Mouse (Mus musculus) ES-CJ7 (cell line): ENCODE measurements at regions not wholly inside any gene's neighbourhood (a gene's known extent, or its start where the extent isn't known, plus 50 kb on each side); places are given as distances from the start of the nearest gene placed in this dataset.

Experiments
- DNase-seq: peaks from one replicate; pipeline ENCODE4 v3.0.0; 2011; ENCODE audit warnings: low read depth, low spot score

DNA sequence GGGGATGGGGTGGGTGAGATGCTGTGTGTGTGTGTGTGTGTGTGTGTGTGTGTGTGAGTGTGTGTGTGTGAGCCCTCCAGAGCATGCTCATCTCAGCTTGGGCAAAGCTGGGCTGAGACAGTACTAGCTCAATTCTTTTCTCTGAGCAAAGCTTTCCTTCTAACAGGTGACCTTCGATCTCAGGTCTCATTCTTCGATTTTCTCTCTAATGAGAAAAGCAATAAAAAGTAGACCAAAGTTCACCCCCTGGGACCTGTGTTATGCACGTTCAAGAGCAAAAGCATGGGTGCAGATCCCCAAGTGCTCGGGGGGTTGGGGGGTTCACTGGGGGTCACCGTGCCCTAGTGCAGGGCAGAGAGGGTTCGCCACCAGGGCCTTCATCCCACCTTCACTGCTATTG is 103.1 kb upstream of the Slc22a12 start:
- no peak for DNase-seq

GRCm38 (mm10) chr19:6644871-6645270 is 102.0 kb upstream of the Slc22a12 start:
- peak; percentile 72 for DNase-seq

GRCm38 (mm10) chr19:6639681-6640080 is 96.8 kb upstream of the Slc22a12 start:
- DNase-seq = no peak

DNA sequence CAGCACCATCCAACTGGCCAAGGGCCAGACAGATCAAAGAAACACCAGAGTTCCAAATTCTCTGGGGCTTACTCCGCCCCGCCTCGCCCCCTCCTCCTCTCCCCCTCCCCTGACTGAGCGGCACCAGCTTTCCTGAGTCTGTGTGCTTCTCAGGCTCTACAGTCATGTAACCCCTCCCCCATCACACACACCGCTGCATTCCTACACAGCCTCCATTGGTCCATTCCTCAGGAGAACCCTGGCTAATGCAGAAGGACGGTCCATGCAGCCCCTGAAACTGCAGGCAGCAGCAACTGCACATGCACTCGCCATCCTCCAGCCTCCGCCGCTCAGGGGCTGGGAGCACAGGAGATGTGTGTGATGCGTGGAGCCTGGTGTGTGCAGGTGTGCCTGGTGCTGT is 90.6 kb upstream of the Slc22a12 start:
- DNase-seq = no peak

DNA sequence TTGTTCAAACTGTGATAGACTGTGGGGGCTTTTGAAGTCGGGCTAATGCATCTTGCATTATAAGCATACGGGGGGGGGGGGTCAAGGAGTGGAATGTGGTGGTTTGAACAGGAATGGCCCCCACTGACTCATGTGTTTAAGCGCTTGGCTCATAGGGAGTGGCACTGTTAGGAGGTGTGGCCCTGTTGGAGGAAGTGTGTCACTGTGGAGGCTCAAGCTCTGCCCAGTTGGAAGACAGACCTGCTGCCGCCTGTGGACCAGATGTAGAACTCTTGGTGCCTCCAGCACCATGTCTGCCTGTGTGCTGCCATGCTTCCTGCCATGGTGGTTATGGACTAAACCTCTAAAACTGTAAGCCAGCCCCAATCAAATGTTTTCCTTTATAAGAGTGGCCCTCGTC is 89.0 kb upstream of the Slc22a12 start:
- no peak for DNase-seq

- no peak for DNase-seq
Measured at GRCm38 (mm10) chr19:6630613-6630940, 87.7 kb upstream of the Slc22a12 start.

GRCm38 (mm10) chr19:6629911-6630612 is 87.2 kb upstream of the Slc22a12 start:
- DNase-seq = no peak

DNA sequence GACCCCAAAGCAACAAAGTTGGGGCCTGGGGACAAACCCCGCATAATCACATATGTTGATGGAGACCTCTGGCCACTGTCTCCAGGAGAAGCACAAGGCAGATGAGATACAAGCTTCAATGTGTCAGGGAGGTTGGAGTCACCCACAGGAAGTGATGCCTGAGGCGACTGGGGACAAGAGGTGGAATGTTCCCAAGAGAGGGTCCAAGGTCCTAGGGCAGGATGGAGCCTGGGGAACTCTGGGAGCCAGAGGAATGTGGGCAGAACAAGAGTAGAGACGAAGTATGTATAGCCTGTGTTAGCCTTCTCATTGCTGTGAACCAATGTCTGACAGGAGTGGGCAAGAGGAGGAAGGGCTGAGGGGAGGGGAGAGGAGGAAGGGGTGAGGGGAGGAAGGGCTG is 82.7 kb upstream of the Slc22a12 start:
- DNase-seq = no peak

DNA sequence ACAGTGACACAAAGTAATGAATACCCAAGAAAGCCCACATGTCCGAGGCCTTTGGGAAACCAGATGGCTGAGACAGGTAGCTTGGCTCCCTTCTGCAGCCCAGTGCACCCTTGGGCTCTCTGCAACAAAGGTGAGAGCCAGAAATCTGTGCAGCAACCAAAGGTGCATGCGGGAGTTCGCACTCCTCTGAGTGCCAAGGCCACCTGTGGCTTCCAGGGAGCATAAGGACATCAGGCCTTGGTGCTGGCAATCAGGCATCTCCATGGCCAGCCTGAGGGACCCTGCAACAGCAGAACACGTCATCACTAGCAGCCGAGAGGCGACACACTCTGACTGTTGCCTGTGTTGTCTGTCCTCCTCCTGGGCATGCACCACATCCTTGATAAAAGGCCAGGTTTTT is 78.2 kb upstream of the Slc22a12 start:
- DNase-seq = no peak

GRCm38 (mm10) chr19:6619546-6619945 is 76.7 kb upstream of the Slc22a12 start:
- no peak for DNase-seq

DNA sequence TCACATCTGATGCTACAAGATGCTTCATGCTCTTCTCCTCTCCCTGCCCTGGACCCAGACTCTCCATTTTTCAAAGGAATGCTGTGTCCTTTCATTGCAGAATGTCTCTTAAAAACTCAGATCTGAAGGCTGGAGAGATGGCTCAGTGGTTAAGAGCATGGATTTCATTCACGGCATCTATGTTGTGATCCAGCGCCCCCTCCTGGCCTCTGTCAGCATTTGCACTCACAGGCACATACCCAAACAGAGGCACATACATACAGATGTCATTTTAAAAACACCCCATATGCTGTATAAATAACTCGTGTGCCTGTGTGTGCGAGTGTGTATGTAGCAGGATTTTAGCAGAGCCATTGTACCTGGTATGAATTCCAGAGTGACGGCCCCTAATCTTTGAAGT is 73.8 kb upstream of the Slc22a12 start:
- DNase-seq = peak; percentile 35

GRCm38 (mm10) chr19:6612441-6612840 is 69.6 kb upstream of the Slc22a12 start:
- no peak for DNase-seq

DNA sequence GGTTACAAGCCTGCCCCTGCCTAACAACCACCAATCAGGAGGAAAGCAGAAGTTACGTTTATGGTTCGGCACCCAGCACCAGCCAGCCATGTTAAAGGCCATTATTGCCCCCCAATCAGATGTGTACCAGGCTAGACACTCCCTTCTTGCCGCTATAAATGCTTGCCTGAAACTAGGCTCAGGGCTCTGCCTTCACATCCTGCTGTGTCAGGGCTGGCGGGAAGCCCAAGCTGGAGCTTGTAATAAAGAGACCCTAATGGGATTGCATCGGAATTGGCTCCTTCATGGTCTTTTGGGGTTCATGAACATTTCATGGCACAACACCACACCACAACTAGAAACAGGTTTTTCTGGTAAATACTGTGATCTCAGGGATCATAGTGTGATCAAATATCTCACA is 69.1 kb upstream of the Slc22a12 start:
- no peak for DNase-seq

DNA sequence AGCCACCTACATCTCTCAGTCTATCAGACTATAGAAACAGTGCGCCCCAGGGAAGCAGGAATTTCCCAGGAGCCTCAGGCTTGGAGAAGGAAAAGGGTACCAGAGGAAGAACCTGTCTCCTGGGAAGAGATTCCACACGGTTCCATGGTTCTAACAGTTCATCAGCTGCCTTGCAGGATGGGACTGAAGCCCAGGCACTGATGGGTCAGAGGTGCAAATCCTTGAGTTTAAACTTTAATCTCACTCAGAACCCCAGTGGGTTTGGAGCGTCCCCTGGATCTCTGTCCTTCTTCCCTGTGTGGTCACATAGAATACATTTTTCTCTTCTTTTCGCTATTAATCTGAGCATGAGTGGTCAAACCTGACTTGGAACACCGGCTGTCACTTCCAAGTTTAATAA is 67.9 kb upstream of the Slc22a12 start:
- no peak for DNase-seq

- DNase-seq = no peak
Measured at GRCm38 (mm10) chr19:6610051-6610450, 67.2 kb upstream of the Slc22a12 start.

- no peak for DNase-seq
Measured at GRCm38 (mm10) chr19:6607501-6607900, 64.7 kb upstream of the Slc22a12 start.

DNA sequence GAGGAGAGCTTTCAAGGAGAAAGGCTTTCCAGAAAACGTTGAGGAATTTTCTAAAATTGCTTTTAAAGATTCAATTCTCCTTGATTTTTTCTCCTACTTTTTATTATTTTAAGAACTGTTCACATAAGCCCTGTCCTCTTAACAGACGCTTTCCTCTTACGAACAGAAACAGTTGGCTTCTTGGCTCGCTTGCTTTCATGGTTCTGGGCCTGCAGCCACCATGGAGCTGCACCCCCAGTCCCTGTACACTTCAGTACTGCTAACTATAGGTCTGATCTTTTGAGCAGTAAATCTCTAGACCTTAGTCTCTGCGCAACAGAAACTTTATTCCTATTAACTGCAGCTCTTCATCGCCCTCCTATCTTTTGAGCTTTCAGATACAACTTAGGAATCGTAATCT is 63.8 kb upstream of the Slc22a12 start:
- no peak for DNase-seq

GRCm38 (mm10) chr19:6604702-6605101 is 61.9 kb upstream of the Slc22a12 start:
- peak; percentile 26 for DNase-seq

DNA sequence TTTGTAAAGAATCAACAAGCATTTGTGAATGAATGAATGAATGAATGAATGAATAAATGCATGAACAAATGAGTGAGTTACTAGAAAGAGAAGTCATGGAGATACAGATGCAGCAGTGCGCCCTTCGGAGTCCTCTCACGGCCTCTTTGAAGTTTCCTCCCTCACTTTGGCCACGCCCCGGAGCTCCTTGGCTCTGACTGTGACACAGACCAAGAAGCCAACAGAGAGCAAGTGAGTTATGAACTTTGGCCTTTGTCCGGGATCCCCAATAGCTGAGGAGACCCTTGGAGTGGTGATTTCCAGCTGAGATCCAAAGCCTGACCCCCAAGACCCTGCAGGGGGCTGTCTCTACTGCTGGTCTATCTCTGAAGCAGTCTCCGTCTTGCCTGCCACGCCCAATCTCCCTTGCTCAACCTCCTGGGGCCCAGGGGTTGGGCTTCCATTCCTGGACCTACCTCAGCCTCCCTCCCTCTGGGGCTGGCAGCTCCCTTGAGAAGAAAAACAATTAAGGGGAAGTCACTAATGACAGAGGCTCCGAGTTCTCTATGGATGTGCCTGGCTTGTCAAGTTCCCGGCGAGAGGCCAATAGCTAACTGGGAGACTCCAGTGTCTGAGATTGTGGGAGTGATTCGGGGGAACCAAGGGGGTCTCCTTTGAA is 58.2 kb upstream of the Slc22a12 start:
- peak; percentile 44 for DNase-seq

DNA sequence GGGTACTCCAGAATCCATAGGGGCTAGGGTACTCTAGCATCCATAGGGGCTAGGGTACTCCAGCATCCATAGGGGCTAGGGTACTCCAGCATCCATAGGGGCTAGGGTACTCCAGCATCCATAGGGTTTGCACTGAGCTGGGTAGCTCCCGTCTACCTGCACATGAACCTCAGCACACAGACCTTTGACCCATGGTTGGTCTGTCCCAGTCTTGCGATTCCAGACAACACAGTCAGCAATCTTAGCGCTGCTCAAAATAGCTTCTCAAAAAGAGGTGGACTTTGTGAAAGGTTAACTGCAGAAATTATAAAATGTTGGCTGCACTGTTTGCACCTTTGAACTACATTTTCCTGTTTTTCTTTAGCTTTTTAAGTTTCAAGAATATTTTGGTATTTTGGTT is 56.4 kb upstream of the Slc22a12 start:
- DNase-seq = no peak

- DNase-seq = peak; percentile 33
Measured at GRCm38 (mm10) chr19:6598186-6598585, 55.4 kb upstream of the Slc22a12 start.

GRCm38 (mm10) chr19:6595801-6596200 is 53.0 kb upstream of the Slc22a12 start:
- DNase-seq = no peak
